Mouse (Mus musculus) midbrain, embryonic 16.5 days (tissue): Measurements from ENCODE around the gene Lsm7. TPM values are rescaled to one million over a fixed set of nuclear protein-coding genes. Genes with fewer than 3 reads are reported as not detected.
A peak's percentile ranks its signal among the peaks of the same experiment; 100 is the strongest.

ENCODE experiments used
- ATAC-seq: fragments of 200-750 bp; cut with Nextera tagmentation; 2 replicates; pipeline ENCODE4 v1.8.0; 2017; ENCODE audit warnings: moderate TSS enrichment
- H3K27ac ChIP-seq: fragments of 300-500 bp; sonication (generic); 2 replicates; pipeline ENCODE4 v1.5.1; 2014; ENCODE audit warnings: mild to moderate bottlenecking, low read length, mixed read lengths
- H3K27me3 ChIP-seq: fragments of 300-500 bp; sonication (generic); 2 replicates; pipeline ENCODE4 v1.6.1; 2014; ENCODE audit warnings: low read depth, low read length, mixed read lengths; ENCODE audit not compliant: control insufficient read depth, insufficient read depth
- H3K36me3 ChIP-seq: fragments of 300-500 bp; sonication (generic); 2 replicates; pipeline ENCODE4 v1.6.1; 2014; ENCODE audit warnings: mild to moderate bottlenecking, low read length, moderate library complexity, mixed read lengths; ENCODE audit not compliant: control insufficient read depth, insufficient read depth
- H3K4me1 ChIP-seq: fragments of 300-500 bp; sonication (generic); 2 replicates; pipeline ENCODE4 v1.6.1; 2014; ENCODE audit warnings: mild to moderate bottlenecking, low read length, mixed read lengths; ENCODE audit not compliant: control insufficient read depth, insufficient read depth
- H3K4me2 ChIP-seq: fragments of 300-500 bp; sonication (generic); 2 replicates; pipeline ENCODE4 v1.6.1; 2014; ENCODE audit warnings: mild to moderate bottlenecking, low read length, mixed read lengths
- H3K4me3 ChIP-seq: fragments of 300-500 bp; sonication (generic); 2 replicates; pipeline ENCODE4 v1.5.1; 2014; ENCODE audit warnings: low read depth, mild to moderate bottlenecking, low read length, moderate library complexity, mixed read lengths
- H3K9ac ChIP-seq: fragments of 300-500 bp; sonication (generic); 2 replicates; pipeline ENCODE4 v1.6.1; 2014; ENCODE audit warnings: low read depth, low read length, mixed read lengths
- H3K9me3 ChIP-seq: fragments of 300-500 bp; sonication (generic); replicated peaks from 2 replicates; pipeline ENCODE4 v1.6.1; 2014; ENCODE audit warnings: mild to moderate bottlenecking, low read length, mixed read lengths; ENCODE audit not compliant: control insufficient read depth, poor library complexity, severe bottlenecking
- WGBS: fragments of 180-500 bp; shearing (Covaris S2); extraction: QIAGEN DNeasy Blood & Tissue Kit; methylation state at CpG from one replicate; pipeline ENCODE4 v1.1.7; 2014; 5-methylcytosine and 5-hydroxymethylcytosine counted together
- polyA plus RNA-seq: library from polyadenylated mRNA; unstranded; fragments of >200 nt; fragmentation: Nextera tagmentation; extraction: Ambion mirVana; gene quantifications from 2 replicates; pipeline ENCODE4 v1.2.1, GENCODE M21; 2015

The Lsm7 gene
- polyA plus RNA-seq, result 202 and 205 TPM in 2 replicates

DNA sequence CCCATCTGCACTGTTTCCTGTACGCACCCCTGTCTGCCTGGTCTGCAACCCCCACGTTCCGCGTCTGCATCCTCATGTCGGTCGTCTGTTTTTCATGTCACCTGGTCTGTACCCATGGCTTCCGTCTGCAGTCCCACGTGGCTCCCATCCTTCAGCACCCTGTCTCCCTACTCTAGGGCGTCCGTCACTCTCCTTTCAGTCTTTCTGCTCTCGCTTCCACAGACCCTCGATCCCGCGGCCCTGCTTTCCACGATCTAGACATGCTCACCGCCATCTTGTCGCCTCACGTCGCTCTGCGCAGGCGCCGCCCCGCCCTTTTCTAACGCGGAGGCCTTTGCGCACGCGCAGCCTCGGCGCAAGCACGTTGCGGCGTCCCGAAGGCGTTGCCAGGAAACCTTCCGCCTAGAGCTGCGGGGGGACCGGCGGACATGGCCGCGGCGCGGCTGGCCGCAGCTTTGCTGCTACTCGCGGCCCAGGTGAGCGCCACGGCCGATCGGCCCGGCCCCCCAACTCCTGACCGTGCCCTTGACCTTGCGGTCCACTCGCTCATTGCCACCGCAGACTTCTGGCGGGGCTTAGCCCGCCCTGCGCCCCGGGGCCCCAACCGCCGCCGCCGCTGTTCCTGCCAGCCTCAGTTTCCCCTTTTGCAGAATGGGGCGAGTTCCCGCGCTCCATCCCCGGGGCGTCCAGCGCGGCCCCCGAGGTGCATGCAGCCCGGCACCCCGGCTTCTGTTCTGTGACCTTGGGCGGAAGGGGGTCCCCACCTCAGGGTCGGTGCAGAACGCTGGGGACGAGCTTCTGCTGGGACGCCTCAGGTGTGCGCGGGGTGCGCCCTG is at the start of gene Lsm7, which contains the start of gene Sppl2b:
Lsm7 (minus strand) TSS at position 297 of the 836 bp plus-strand sequence.
Sppl2b (plus strand) TSS at position 363 of the 836 bp plus-strand sequence.
- Histone ChIP-seq H3K27me3 (no peaks in the 10 kb centered on the region), H3K9me3 (no peaks in the 10 kb centered on the region), H3K36me3 (peaks cover 12% of the 10 kb centered on the region), H3K4me2 (peak within 1 kb of the TSS; percentile 91), H3K4me1 (peaks cover 32% of the 10 kb centered on the region), H3K4me3 (peak within 1 kb of the TSS; percentile 75), H3K9ac (peak within 1 kb of the TSS; percentile 96), H3K27ac (peak within 1 kb of the TSS; percentile 84)
- under 1% methylated on average over 81 of the region's 81 CpGs for WGBS
- ATAC-seq, result peak; percentile 79

DNA sequence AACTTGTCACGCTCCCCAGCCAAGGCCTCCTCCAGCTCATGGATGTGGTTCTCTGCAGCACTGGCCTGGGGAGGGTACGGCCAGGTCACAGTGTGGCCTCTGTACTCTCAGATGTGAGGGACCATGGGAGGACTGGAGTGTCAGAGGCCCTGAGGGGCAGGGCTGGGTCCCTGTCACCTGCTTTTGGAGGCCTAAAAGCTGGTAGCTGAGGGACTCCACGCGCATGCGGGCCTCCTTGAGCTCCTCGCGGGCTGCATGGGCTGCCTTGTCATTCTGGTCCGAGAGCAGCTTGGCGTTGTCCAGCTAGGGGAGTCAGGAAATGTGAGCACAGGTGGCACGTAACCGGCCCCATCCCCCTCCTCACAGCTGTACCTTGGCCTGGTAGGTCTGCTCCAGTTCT is 49.7 kb upstream of the Lsm7 start:
- H3K27ac ChIP-seq, result no peak overlapping the region
- no peaks in the 10 kb centered on the region for H3K27me3 ChIP-seq
- H3K9me3 ChIP-seq, result no peaks in the 10 kb centered on the region
- WGBS, result 96% methylated on average over 11 of the region's 11 CpGs
- no peak overlapping the region for H3K4me3 ChIP-seq
- no peak for ATAC-seq
- H3K36me3 ChIP-seq, result peaks cover 50% of the 10 kb centered on the region
- H3K9ac ChIP-seq, result no peak overlapping the region
- H3K4me2 ChIP-seq, result no peak overlapping the region
- peaks cover 2% of the 10 kb centered on the region for H3K4me1 ChIP-seq

- no peak overlapping the region for H3K9ac ChIP-seq
- ATAC-seq, result no peak
- peaks cover 7% of the 10 kb centered on the region for H3K4me1 ChIP-seq
- no peak overlapping the region for H3K4me2 ChIP-seq
- H3K27me3 ChIP-seq, result no peaks in the 10 kb centered on the region
- H3K36me3 ChIP-seq, result peaks cover 45% of the 10 kb centered on the region
- no peaks in the 10 kb centered on the region for H3K9me3 ChIP-seq
- H3K4me3 ChIP-seq, result no peak overlapping the region
- no peak overlapping the region for H3K27ac ChIP-seq
- WGBS, result 86% methylated on average over 28 of the region's 28 CpGs
Observed at GRCm38 (mm10) chr10:80904004-80904693, 49.1 kb upstream of the Lsm7 start.

DNA sequence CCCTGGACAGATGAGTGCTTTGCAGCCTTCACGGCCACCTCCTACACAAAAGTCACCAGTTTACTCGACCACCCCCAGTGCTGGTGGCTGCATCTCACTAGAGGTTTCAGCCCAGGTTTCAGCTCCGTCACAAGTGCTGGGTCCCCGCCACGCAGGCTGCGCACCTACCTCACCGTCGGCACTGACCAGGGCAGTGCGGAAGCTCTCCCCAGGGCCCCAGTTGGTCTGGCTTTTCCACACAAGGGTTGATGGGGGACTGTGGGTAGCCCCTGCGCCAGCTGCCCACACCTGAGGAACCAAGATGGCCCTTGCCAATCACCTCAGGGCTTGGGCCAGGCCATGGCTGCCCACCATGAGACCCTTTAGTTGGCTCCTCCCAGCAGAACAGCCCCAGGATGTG is 48.3 kb upstream of the Lsm7 start:
- Histone ChIP-seq H3K4me2 (no peak overlapping the region), H3K27me3 (no peaks in the 10 kb centered on the region), H3K9me3 (no peaks in the 10 kb centered on the region), H3K27ac (no peak overlapping the region), H3K4me1 (peaks cover 10% of the 10 kb centered on the region), H3K4me3 (no peak overlapping the region), H3K36me3 (peaks cover 42% of the 10 kb centered on the region), H3K9ac (no peak overlapping the region)
- WGBS, result 95% methylated on average over 10 of the region's 10 CpGs
- no peak for ATAC-seq

DNA sequence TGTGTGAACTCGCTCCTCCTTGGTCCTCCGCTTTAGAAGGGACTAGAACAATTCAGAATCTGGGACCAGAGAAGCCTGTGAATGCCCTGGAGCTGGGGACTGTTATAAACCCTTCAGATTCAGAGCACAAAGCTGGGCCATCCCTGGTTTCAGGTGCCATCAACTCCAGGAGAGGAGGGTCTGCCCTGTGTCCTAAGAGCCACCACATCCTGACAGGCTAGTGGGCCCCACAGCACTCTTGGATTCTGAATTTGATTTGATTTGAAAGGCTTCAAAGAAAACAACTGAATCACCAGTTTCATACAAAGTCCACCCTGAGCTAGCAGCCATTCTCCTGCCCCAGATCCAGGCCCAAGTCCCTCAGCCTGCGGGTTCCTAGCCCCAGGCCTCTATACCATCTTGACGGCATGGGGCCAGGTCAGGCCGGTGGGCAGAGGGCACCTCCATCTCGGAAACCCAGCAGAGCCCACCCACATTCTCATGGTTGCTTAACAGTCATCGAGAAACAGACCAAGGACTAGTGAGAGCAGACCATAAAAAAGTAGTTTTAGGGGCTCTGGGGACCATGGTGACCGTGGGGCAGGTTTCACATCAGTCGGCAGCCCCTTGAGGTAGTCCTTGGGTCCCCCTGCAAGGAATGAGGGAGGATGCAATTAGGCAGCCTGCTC is 47.4 kb upstream of the Lsm7 start:
- ATAC-seq, result no peak
- Histone ChIP-seq H3K4me2 (no peak overlapping the region), H3K9me3 (no peaks in the 10 kb centered on the region), H3K27ac (no peak overlapping the region), H3K4me1 (peaks cover 10% of the 10 kb centered on the region), H3K36me3 (peaks cover 43% of the 10 kb centered on the region), H3K27me3 (no peaks in the 10 kb centered on the region), H3K4me3 (no peak overlapping the region), H3K9ac (no peak overlapping the region)
- whole genome bisulfite sequencing, result 93% methylated on average over 9 of the region's 9 CpGs

- 88% methylated on average over 19 of the region's 19 CpGs for WGBS
- no peaks in the 10 kb centered on the region for H3K9me3 ChIP-seq
- H3K4me2 ChIP-seq, result peak overlapping the region; percentile 32
- H3K4me3 ChIP-seq, result no peak overlapping the region
- peaks cover 10% of the 10 kb centered on the region for H3K4me1 ChIP-seq
- H3K27me3 ChIP-seq, result no peaks in the 10 kb centered on the region
- peaks cover 39% of the 10 kb centered on the region for H3K36me3 ChIP-seq
- no peak overlapping the region for H3K9ac ChIP-seq
- H3K27ac ChIP-seq, result peak overlapping the region; percentile 58
- no peak for ATAC-seq
Observed at GRCm38 (mm10) chr10:80901409-80902272, 46.6 kb upstream of the Lsm7 start.

DNA sequence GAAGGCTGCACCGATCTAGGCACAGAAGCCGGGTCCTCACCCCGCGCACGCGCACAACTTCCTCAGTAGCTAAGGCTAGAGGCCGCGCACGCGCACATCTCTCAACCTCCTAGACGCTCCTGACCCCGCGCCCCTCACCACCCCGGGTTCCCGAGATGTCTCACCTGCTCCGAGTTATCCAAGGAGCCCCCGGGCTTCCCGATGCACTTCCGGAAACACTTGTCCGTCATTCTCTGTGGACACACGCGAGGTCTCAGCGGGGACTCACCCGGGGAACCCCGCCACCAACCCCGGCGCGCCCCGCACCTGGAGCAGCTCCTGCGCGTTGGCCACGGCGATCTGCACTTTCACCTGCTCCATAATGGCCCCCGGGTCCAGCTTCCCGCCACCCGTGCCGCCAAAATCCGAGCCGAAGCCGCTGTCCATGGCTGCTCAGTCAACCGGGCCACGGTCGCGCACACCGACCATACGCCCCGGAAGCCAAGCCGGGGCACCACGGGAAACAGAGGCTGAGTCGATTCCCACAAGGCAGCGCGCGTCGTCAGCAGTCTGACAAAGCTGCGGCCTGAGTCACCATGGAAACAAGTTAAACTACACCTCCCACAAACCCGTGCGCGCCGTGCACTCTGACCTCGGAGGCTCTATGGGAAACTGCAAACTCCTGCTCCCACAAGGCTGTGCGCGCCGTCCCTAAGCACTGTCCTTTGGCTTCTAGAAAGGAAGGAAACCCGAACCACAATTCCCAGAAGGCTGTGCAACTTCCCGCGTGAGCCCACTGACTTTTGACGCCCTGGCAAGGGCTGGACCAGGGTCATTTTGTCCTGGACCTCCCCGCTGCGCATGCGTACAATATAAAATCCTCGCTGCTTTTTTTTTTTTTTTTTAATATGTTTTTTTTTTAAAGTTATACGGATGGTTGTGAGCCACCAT is 45.6 kb upstream of the Lsm7 start, which contains the start of gene Timm13:
Timm13 (minus strand) TSS at position 652 of the 930 bp plus-strand sequence.
- peak within 1 kb of the TSS; percentile 81 for H3K4me3 ChIP-seq
- peaks cover 10% of the 10 kb centered on the region for H3K4me1 ChIP-seq
- peak; percentile 95 for ATAC-seq
- no peaks in the 10 kb centered on the region for H3K9me3 ChIP-seq
- H3K36me3 ChIP-seq, result peaks cover 33% of the 10 kb centered on the region
- H3K27ac ChIP-seq, result peak within 1 kb of the TSS; percentile 92
- H3K9ac ChIP-seq, result peak within 1 kb of the TSS; percentile 77
- WGBS, result under 1% methylated on average over 72 of the region's 72 CpGs
- peak within 1 kb of the TSS; percentile 96 for H3K4me2 ChIP-seq
- no peaks in the 10 kb centered on the region for H3K27me3 ChIP-seq
